Mouse (Mus musculus) ES-Bruce4 (cell line): ENCODE results near the gene Hist1h4d. TPM values are rescaled to one million over a fixed set of nuclear protein-coding genes. Genes with fewer than 3 reads are reported as not detected.
"Not testable (repeated sequence)": the region's sequence is repeated elsewhere in the genome, so short reads cannot be mapped to it uniquely, and the experiment has no call there.

Experiments
- H3K27ac ChIP-seq: 2 replicates; pipeline ENCODE4 v1.5.1; 2012; ENCODE audit warnings: low read length, inconsistent platforms; ENCODE audit not compliant: insufficient read depth
- H3K27me3 ChIP-seq: 2 replicates; pipeline ENCODE4 v1.6.1; 2012; ENCODE audit warnings: mild to moderate bottlenecking, low read length, inconsistent platforms; ENCODE audit not compliant: control insufficient read depth, poor library complexity, insufficient read depth, severe bottlenecking
- H3K36me3 ChIP-seq: 2 replicates; pipeline ENCODE4 v1.6.1; 2012; ENCODE audit warnings: inconsistent platforms, mild to moderate bottlenecking, low read length, moderate library complexity; ENCODE audit not compliant: control insufficient read depth, poor library complexity, insufficient read depth, severe bottlenecking
- H3K4me1 ChIP-seq: one replicate; pipeline ENCODE4 v1.8.1; 2011; ENCODE audit warnings: low read length; ENCODE audit not compliant: control insufficient read depth, insufficient read depth
- H3K4me3 ChIP-seq: 2 replicates; pipeline ENCODE4 v1.5.1; 2011; ENCODE audit warnings: low read depth, mild to moderate bottlenecking, low read length
- H3K9ac ChIP-seq: 2 replicates; pipeline ENCODE4 v1.6.1; 2012; ENCODE audit warnings: low read depth, mild to moderate bottlenecking, inconsistent platforms; ENCODE audit not compliant: poor library complexity, severe bottlenecking
- H3K9me3 ChIP-seq: replicated peaks from 2 replicates; pipeline ENCODE4 v1.6.1; 2012; ENCODE audit warnings: mild to moderate bottlenecking, low read length, inconsistent platforms; ENCODE audit not compliant: control insufficient read depth, poor library complexity, insufficient read depth, severe bottlenecking
- CTCF ChIP-seq: IDR thresholded peaks from one replicate; pipeline ENCODE4 v1.8.1; 2011; ENCODE audit warnings: low read depth, low read length
- EP300 ChIP-seq: IDR thresholded peaks from 2 replicates; pipeline ENCODE4 v1.6.1; 2011; ENCODE audit warnings: low read depth, low read length; ENCODE audit not compliant: insufficient read depth
- POLR2A ChIP-seq: IDR thresholded peaks from one replicate; pipeline ENCODE4 v1.8.1; 2011; ENCODE audit warnings: low read length; ENCODE audit not compliant: insufficient read depth
- polyA plus RNA-seq: library from polyadenylated mRNA; stranded (reverse); fragments of >200 nt; gene quantifications from 2 replicates; pipeline ENCODE4 v1.2.4, GENCODE M21; 2011; ENCODE audit warnings: low read depth; ENCODE audit not compliant: missing spikeins, insufficient read depth, insufficient read length

Gene Hist1h4d
- polyA plus RNA-seq, 1 experiment: 4.3 TPM

- no peaks in the 10 kb centered on the region for H3K36me3 ChIP-seq
- no peaks in the 10 kb centered on the region for H3K4me1 ChIP-seq
- peak overlapping the region; percentile 64 for H3K27ac ChIP-seq
- H3K4me3 ChIP-seq: peak overlapping the region; percentile 68; the same call in 1 of the 2 replicates
- TF ChIP-seq CTCF (no peak), EP300 (peak; percentile 74; the same call in 1 of the 2 replicates), POLR2A (no peak)
- peak overlapping the region; percentile 95 for H3K9ac ChIP-seq
- H3K9me3 ChIP-seq: no peaks in the 10 kb centered on the region
- no peaks in the 10 kb centered on the region for H3K27me3 ChIP-seq
These were observed 1.0 kb downstream of the Hist1h4d start for GRCm38 (mm10) chr13:23582219-23583056.

GRCm38 (mm10) chr13:23583387-23584068 lies 2.1 kb downstream of the Hist1h4d start:
- H3K9ac ChIP-seq: no peak overlapping the region
- no peaks in the 10 kb centered on the region for H3K9me3 ChIP-seq
- H3K36me3 ChIP-seq: no peaks in the 10 kb centered on the region
- no peak overlapping the region for H3K27ac ChIP-seq
- no peaks in the 10 kb centered on the region for H3K27me3 ChIP-seq
- H3K4me1 ChIP-seq: no peaks in the 10 kb centered on the region
- no peak overlapping the region for H3K4me3 ChIP-seq
- no peak for TF ChIP-seq CTCF
- TF ChIP-seq EP300: no peak

GRCm38 (mm10) chr13:23584331-23584730 lies 2.9 kb downstream of the Hist1h4d start:
- Histone ChIP-seq H3K9ac (0 out of 2 replicates have a peak overlapping the region, but pooled peaks have one; percentile 74), H3K9me3 (no peaks in the 10 kb centered on the region), H3K27ac (peak overlapping the region; percentile 92), H3K4me3 (no peak overlapping the region), H3K4me1 (no peaks in the 10 kb centered on the region), H3K36me3 (no peaks in the 10 kb centered on the region), H3K27me3 (no peaks in the 10 kb centered on the region)
- TF ChIP-seq POLR2A: no peak
- TF ChIP-seq EP300: no peak
- no peak for TF ChIP-seq CTCF

- H3K9ac ChIP-seq: peak overlapping the region; percentile 74
- H3K27ac ChIP-seq: peak overlapping the region; percentile 78
- no peaks in the 10 kb centered on the region for H3K4me1 ChIP-seq
- H3K36me3 ChIP-seq: no peaks in the 10 kb centered on the region
- H3K27me3 ChIP-seq: no peaks in the 10 kb centered on the region
- peak overlapping the region; percentile 67 for H3K4me3 ChIP-seq
- TF ChIP-seq POLR2A: peak; percentile 33
- TF ChIP-seq CTCF: no peak
- H3K9me3 ChIP-seq: no peaks in the 10 kb centered on the region
These were observed 3.6 kb downstream of the Hist1h4d start for GRCm38 (mm10) chr13:23585029-23585441.

- TF ChIP-seq EP300: 0 out of 2 replicates have a peak, but pooled peaks have one; percentile 6
- peak; percentile 81 for TF ChIP-seq POLR2A
- not testable (repeated sequence) for H3K4me1 ChIP-seq, H3K36me3 ChIP-seq, H3K9me3 ChIP-seq, H3K27me3 ChIP-seq
- H3K27ac ChIP-seq: peak overlapping the region; percentile 78
- H3K4me3 ChIP-seq: peak overlapping the region; percentile 47
- H3K9ac ChIP-seq: peak overlapping the region; percentile 74
These were observed 4.2 kb downstream of the Hist1h4d start for GRCm38 (mm10) chr13:23585442-23586098.
